Mouse (Mus musculus) forebrain, embryonic 11.5 days (tissue): ENCODE data around the gene Tnfaip1. TPM values are rescaled to one million over a fixed set of nuclear protein-coding genes. Genes with fewer than 3 reads are reported as not detected.
"Not testable (repeated sequence)": the region's sequence is repeated elsewhere in the genome, so short reads cannot be mapped to it uniquely, and the experiment has no call there.

Experiments used
- ATAC-seq: fragments of 200-750 bp; cut with Nextera tagmentation; replicated peaks from 2 replicates; pipeline ENCODE4 v1.8.0; 2017; ENCODE audit warnings: moderate TSS enrichment; ENCODE audit not compliant: low FRiP score
- DNase-seq: peaks from one replicate; pipeline ENCODE4 v3.0.0-alpha.2; 2017; ENCODE audit warnings: low spot score
- H3K27ac ChIP-seq: fragments of 300-500 bp; sonication (generic); 2 replicates; pipeline ENCODE4 v1.5.1; 2014; ENCODE audit warnings: low read depth, low read length
- H3K27me3 ChIP-seq: fragments of 300-500 bp; sonication (generic); 2 replicates; pipeline ENCODE4 v1.6.1; 2014; ENCODE audit warnings: mild to moderate bottlenecking, low read length, mixed read lengths; ENCODE audit not compliant: control insufficient read depth, insufficient read depth
- H3K36me3 ChIP-seq: fragments of 300-500 bp; sonication (generic); 2 replicates; pipeline ENCODE4 v1.6.1; 2014; ENCODE audit warnings: mild to moderate bottlenecking, low read length, moderate library complexity, mixed read lengths; ENCODE audit not compliant: control insufficient read depth, insufficient read depth
- H3K4me1 ChIP-seq: fragments of 300-500 bp; sonication (generic); replicated peaks from 2 replicates; pipeline ENCODE4 v1.6.1; 2014; ENCODE audit warnings: low read length, mixed read lengths; ENCODE audit not compliant: control insufficient read depth, insufficient read depth
- H3K4me2 ChIP-seq: fragments of 300-500 bp; sonication (generic); 2 replicates; pipeline ENCODE4 v1.6.1; 2014; ENCODE audit warnings: low read depth, mild to moderate bottlenecking, low read length, moderate library complexity, mixed read lengths; ENCODE audit not compliant: severe bottlenecking
- H3K4me3 ChIP-seq: fragments of 300-500 bp; sonication (generic); 2 replicates; pipeline ENCODE4 v1.5.1; 2014; ENCODE audit warnings: low read depth, low read length
- H3K9ac ChIP-seq: fragments of 300-500 bp; sonication (generic); 2 replicates; pipeline ENCODE4 v1.6.1; 2014; ENCODE audit warnings: low read length
- H3K9me3 ChIP-seq: fragments of 300-500 bp; sonication (generic); 2 replicates; pipeline ENCODE4 v1.6.1; 2016; ENCODE audit warnings: low read length, mixed read lengths; ENCODE audit not compliant: control insufficient read depth
- WGBS: fragments of 180-500 bp; shearing (Covaris S2); extraction: QIAGEN DNeasy Blood & Tissue Kit; methylation state at CpG from one replicate; pipeline ENCODE4 v1.1.7; 2014; 5-methylcytosine and 5-hydroxymethylcytosine counted together
- polyA plus RNA-seq: library from polyadenylated mRNA; unstranded; fragments of >200 nt; fragmentation: Nextera tagmentation; extraction: Ambion mirVana; gene quantifications from 2 replicates; pipeline ENCODE4 v1.2.1, GENCODE M21; 2014

Gene Tnfaip1
- polyA plus RNA-seq, 1 experiment from 2014 or later, result 85.8 TPM

- WGBS, result 90% methylated on average over 9 of the region's 10 CpGs
- H3K4me3 ChIP-seq, H3K27ac ChIP-seq, H3K36me3 ChIP-seq, ATAC-seq, H3K9me3 ChIP-seq, H3K27me3 ChIP-seq, H3K4me2 ChIP-seq, H3K9ac ChIP-seq, H3K4me1 ChIP-seq, DNase-seq: not testable (repeated sequence)
These were observed 4.6 kb downstream of the Tnfaip1 start for GRCm38 (mm10) chr11:78531515-78531914.

GRCm38 (mm10) chr11:78531046-78531445 lies 5.1 kb downstream of the Tnfaip1 start:
- no peak for DNase-seq
- 83% methylated on average over 6 of the region's 6 CpGs for WGBS
- peaks cover 8% of the 10 kb centered on the region for H3K36me3 ChIP-seq

GRCm38 (mm10) chr11:78530001-78530400 lies 6.1 kb downstream of the Tnfaip1 start:
- Histone ChIP-seq H3K9ac (no peak overlapping the region), H3K4me1 (no peaks in the 10 kb centered on the region), H3K9me3 (no peaks in the 10 kb centered on the region), H3K4me3 (no peak overlapping the region), H3K36me3 (peaks cover 15% of the 10 kb centered on the region), H3K4me2 (no peak overlapping the region), H3K27ac (no peak overlapping the region), H3K27me3 (no peaks in the 10 kb centered on the region)
- ATAC-seq (no peak), DNase-seq (no peak)
- WGBS, result 91% methylated on average over 12 of the region's 12 CpGs

More at GRCm38 (mm10) chr11:78531046-78531445, 5.1 kb downstream of the Tnfaip1 start:
- ATAC-seq, result no peak
- Histone ChIP-seq H3K9me3 (no peaks in the 10 kb centered on the region), H3K27me3 (no peaks in the 10 kb centered on the region), H3K4me1 (no peaks in the 10 kb centered on the region), H3K27ac (no peak overlapping the region), H3K4me3 (no peak overlapping the region), H3K4me2 (no peak overlapping the region), H3K9ac (no peak overlapping the region)

GRCm38 (mm10) chr11:78528714-78529113 lies 7.4 kb downstream of the Tnfaip1 start:
- H3K4me3 ChIP-seq, result no peak overlapping the region
- no peaks in the 10 kb centered on the region for H3K4me1 ChIP-seq
- no peak overlapping the region for H3K4me2 ChIP-seq
- H3K9me3 ChIP-seq, result no peaks in the 10 kb centered on the region
- no peaks in the 10 kb centered on the region for H3K27me3 ChIP-seq
- DNase-seq, result no peak
- no peak for ATAC-seq
- 83% methylated on average over 9 of the region's 9 CpGs for WGBS
- H3K9ac ChIP-seq, result no peak overlapping the region
- H3K27ac ChIP-seq, result no peak overlapping the region
- H3K36me3 ChIP-seq, result peaks cover 23% of the 10 kb centered on the region

GRCm38 (mm10) chr11:78524838-78525237 lies 11.3 kb downstream of the Tnfaip1 start:
- Histone ChIP-seq H3K4me3 (no peak overlapping the region), H3K9me3 (no peaks in the 10 kb centered on the region), H3K27ac (no peak overlapping the region), H3K36me3 (peaks cover 36% of the 10 kb centered on the region), H3K4me2 (no peak overlapping the region), H3K9ac (no peak overlapping the region), H3K27me3 (no peaks in the 10 kb centered on the region), H3K4me1 (no peaks in the 10 kb centered on the region)
- DNase-seq (no peak), ATAC-seq (no peak)
- WGBS, result 89% methylated on average over 2 of the region's 2 CpGs

GRCm38 (mm10) chr11:78523241-78523955 lies 12.7 kb downstream of the Tnfaip1 start:
- H3K4me2 ChIP-seq, result no peak overlapping the region
- DNase-seq (no peak), ATAC-seq (no peak)
- no peak overlapping the region for H3K4me3 ChIP-seq
- H3K27me3 ChIP-seq, result no peaks in the 10 kb centered on the region
- peaks cover 41% of the 10 kb centered on the region for H3K36me3 ChIP-seq
- H3K9ac ChIP-seq, result no peak overlapping the region
- H3K9me3 ChIP-seq, result no peaks in the 10 kb centered on the region
- no peaks in the 10 kb centered on the region for H3K4me1 ChIP-seq
- 85% methylated on average over 9 of the region's 9 CpGs for WGBS
- no peak overlapping the region for H3K27ac ChIP-seq

GRCm38 (mm10) chr11:78522481-78522997 lies 13.6 kb downstream of the Tnfaip1 start:
- WGBS, result 100% methylated on average over 1 of the region's 1 CpGs
- Histone ChIP-seq H3K4me1 (no peaks in the 10 kb centered on the region), H3K9me3 (no peaks in the 10 kb centered on the region), H3K27me3 (no peaks in the 10 kb centered on the region), H3K4me2 (no peak overlapping the region), H3K36me3 (peaks cover 39% of the 10 kb centered on the region), H3K9ac (no peak overlapping the region), H3K4me3 (no peak overlapping the region), H3K27ac (no peak overlapping the region)
- ATAC-seq (no peak), DNase-seq (no peak)

DNA sequence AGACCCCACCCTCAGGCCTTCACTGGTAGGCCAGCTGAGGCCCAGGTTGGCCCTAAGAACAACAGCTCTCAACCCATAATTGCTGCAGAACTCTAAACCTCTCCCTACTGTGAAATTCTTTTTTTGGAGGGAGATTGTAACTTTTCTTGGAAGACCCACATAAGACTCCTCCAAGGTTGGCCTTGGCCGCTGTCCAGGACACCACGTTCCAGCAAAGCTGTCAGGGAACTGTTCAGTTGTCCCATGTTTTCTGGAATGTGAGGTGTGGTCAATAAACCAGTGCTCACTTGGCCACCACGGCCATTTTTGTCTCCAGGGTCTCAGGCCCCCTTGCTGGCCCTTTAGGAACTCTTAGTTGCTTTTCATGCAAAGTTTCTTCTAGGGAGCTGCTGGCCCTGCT lies 14.3 kb downstream of the Tnfaip1 start:
- Histone ChIP-seq H3K9me3 (no peaks in the 10 kb centered on the region), H3K36me3 (peaks cover 35% of the 10 kb centered on the region), H3K27me3 (no peaks in the 10 kb centered on the region), H3K4me1 (no peaks in the 10 kb centered on the region), H3K27ac (no peak overlapping the region), H3K4me3 (no peak overlapping the region), H3K9ac (no peak overlapping the region), H3K4me2 (no peak overlapping the region)
- DNase-seq (no peak), ATAC-seq (no peak)
- WGBS, result 77% methylated on average over 3 of the region's 3 CpGs

GRCm38 (mm10) chr11:78518931-78519330 lies 17.2 kb downstream of the Tnfaip1 start:
- Histone ChIP-seq H3K9me3 (no peaks in the 10 kb centered on the region), H3K4me1 (no peaks in the 10 kb centered on the region), H3K36me3 (peaks cover 28% of the 10 kb centered on the region), H3K4me3 (no peak overlapping the region), H3K4me2 (no peak overlapping the region), H3K27ac (no peak overlapping the region), H3K27me3 (no peaks in the 10 kb centered on the region), H3K9ac (no peak overlapping the region)
- DNase-seq (no peak), ATAC-seq (no peak)
- WGBS, result 96% methylated on average over 10 of the region's 10 CpGs
